Mouse (Mus musculus) megakaryocyte-erythroid progenitor cell, adult 5-6 weeks (primary cell): ENCODE measurements around the gene Gm12166. TPM values are rescaled to one million over a fixed set of nuclear protein-coding genes. Genes with fewer than 3 reads are reported as not detected.
A peak's percentile ranks its signal among the peaks of the same experiment; 100 is the strongest.

Source experiments
- ATAC-seq: replicated peaks from 2 replicates; pipeline ENCODE4 v1.8.0; 2016; ENCODE audit warnings: mild to moderate bottlenecking, inconsistent platforms; ENCODE audit not compliant: severe bottlenecking, poor library complexity, low FRiP score, low TSS enrichment
- total RNA-seq, 2 experiments: library from RNA; stranded (forward) in 1 of 2; stranded (reverse) in 1 of 2; fragments of 200-1000, 215-1000 nt in 1 of 2; fragments of >200 nt in 1 of 2; fragmentation: Nextera tagmentation in 1 of 2; gene quantifications; 2 replicates each; pipeline ENCODE4 v1.2.3; 2014 to 2017

The Gm12166 gene
- total RNA-seq, 2 experiments from 2014 or later: 7.6 to 8.4 TPM

DNA sequence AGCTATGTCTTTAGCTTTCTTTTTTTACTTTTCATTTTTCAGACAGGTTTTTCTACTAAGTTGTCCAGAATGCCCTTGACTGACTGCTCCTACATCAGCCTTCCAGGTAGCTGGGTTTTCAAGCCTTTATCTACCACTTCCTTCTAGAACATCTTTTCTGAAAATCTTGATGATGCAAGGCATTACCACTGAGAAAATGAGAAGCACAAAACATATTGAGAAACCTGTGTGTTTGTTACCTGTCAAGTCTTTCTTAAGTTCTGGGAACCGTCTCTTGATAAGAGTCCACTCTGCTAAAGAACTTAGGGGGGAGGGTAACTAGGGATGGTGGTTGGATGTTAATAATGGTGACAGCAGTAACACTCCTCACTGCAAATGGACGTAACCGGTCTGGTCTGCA, 23.4 kb upstream of the Gm12166 start:
- ATAC-seq: no peak

DNA sequence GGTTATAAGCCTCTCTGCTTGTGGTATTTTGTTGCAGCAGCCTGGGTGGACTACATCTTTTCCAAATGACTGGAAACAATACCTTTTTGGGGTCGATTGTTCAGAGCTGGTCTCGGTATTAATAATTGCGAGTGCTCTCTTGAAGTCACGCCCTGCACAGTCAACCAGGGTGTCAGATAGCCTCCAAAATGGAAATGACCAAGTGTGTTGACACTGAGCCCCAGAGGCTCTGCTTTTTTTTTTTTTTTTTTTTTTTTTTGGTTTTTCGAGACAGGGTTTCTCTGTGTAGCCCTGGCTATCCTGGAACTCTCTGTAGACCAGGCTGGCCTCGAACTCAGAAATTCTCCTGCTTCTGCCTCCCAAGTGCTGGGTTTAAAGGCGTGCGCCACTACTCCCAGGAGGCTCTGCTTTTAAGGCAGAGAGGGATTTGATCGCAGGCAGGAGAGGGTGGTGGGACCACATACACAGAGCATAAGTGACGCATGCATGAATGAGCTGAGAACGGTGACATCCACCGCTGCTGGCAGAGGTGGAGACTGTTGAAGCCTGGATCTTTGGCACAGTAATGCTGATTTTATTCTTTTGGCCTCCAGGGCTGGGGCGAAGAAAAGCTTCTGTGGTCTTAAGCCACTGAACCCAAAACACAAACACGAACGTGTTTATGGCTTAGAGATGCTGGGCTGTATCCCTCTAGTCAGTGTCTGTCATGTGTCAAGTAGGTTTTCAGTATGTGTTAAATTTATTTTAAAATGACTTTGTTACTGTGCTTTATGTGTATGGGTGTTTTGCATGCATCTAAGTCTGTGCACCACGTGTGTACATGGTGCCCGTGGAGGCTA, 21.9 kb upstream of the Gm12166 start:
- no peak for ATAC-seq

DNA sequence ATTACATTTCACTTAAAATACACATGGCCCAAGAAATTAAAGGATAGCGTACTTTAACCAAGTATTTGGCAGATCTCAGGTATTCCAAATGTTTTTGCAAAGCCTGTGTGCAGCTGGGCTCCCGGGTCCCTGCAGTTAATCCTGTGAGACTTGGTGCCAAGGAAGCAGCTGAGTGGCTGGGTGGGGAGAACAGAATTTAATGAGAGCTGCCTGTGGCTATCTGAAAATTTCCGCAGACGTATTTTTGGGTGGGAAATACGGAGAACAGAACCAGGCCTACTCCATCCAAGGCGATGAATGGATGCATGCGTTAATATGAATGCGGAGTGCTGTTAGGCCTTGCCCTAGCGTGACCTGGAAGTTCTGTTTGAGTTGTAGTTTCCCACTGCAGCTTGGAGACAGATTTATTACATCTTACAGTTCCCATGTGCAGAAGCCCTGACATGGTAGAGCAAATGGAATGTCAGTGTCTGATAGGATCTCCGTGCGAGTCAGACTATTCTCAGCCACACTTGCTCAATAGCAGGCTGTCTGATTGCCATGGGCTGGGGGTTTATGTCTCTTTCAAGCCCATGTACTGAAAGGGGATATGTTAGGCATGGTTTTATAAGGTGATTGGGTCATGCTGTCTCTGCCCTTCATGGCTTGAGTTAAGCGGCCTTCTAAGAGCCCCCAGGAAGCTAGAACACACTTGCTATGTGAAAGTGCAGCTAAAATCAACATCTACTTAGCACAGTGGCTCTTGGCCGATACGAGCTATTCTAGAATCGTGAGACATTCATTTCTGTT, 21.1 kb upstream of the Gm12166 start:
- no peak for ATAC-seq

DNA sequence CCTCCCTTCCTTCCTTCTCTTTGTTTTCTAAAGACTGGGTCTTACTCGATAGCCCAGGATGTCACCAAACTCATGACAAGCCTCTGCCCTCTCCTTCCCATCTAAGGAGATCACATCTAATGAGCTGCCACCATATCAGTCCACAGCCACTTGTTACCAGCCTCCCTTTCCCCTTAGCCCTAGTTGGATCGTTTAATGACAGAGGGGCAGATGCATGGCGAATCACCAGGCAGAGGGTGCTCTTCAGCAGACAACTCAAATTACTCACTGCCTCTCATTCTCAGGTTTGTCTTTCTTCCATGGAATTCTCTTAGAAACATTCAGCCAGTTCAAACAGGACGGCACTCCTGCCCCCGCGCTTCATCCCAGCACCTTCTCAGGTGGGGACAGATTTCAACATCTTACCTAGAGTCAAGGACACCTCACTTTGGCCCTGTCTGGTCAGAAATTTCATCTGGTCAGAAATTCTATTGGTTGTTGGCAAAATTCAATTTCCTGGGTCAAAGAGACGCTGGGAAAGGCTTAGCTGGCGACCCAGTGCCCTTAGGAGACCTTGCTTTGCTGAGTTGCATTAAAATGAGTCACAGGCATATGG, 20.4 kb upstream of the Gm12166 start:
- no peak for ATAC-seq

DNA sequence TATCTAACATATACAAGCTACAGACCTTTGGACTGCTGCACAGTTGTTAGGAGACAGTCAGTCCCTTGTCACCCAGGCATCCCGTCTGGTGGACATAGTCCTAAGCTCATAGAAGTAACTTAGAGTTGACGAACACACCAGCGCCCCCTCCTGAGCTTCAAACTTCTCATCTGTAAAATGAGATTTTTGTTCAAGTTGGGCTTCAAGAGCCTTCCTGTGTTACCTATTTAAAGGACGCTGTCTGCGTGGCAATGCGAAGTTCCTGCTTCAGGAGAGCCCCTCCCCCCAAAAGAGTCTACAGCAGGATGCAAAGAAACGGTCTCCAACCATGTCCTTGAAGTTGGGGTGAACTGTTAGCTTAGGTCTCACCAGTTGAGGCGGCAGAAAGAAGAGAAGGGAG, 18.7 kb upstream of the Gm12166 start:
- no peak for ATAC-seq

DNA sequence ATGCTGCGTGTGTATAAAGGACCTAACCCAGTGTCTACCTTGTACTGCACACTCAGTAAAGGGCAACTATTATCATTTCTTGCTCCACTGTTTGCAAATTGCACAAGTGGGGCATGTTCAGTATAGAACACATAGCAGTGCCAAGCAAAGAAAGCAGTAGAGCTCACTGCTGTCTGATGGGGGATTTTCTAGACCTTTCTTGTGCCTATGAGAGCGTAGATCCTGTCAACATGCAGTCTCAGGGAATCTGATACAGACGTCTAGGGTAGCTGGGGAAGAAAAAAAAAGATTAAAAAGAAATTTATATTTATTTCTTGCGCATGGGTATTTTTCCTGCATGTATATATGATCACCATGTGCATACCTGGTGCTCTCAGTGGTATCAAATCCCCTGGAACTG, 18.0 kb upstream of the Gm12166 start:
- no peak for ATAC-seq

DNA sequence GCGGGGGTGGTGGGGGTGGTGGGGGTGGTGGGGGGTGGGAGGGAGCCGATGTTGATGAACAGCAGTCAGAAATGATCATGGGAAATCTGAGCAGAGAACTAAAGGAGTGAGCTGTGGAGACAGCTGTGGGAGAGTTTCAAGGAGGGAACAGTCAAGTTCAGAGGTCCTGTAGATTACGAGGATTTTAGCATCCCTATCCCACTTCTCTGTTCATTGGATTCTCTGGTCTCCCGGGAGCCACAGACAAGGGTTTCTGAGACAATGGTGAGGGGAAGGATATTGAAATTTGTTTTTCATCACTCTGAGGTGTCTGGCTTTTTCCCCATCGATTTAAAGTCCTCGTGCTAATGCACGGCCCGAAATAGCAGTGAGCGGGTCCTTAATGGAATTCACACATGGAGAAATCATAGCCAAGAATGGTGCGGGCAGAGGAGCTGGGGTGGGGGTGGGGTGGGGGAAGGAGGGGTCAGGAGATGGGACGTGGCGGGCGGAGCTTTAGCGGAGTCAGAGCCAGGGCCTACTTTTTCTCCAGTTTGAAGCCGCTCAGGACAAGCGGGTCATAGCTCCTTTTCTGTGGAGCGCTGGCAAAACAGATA, 17.4 kb upstream of the Gm12166 start:
- ATAC-seq: no peak

DNA sequence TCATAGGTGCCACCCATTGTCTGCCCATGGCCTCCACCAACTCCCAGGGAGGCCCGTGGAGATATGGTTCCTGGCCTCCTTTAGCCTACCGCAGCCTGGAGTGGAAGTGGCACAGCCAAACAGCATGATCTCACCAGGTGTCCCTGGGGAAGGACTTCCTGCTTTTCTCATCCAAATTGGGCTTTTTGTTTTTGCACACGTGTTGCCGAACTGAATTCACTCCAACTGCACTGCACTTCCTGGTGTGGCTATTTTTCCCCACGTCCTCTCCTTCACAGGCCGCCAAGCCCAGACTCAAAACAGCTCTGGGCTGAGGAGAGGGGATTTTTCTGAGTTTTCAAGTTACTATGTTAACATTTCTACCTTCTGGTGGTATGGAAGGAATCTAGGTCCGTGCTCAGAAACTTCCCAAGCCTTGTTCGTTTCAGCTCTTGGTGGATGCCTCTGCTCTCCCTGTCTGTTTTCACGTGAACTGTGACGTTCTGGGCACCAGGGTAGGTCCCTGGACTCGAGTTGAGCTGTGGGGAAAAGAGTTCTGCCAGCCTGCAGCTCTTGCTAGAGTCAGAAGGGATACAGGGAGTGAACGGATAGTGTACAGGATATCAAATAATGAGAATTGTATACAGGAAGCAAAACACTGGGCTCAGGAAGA, 16.8 kb upstream of the Gm12166 start:
- ATAC-seq: no peak

DNA sequence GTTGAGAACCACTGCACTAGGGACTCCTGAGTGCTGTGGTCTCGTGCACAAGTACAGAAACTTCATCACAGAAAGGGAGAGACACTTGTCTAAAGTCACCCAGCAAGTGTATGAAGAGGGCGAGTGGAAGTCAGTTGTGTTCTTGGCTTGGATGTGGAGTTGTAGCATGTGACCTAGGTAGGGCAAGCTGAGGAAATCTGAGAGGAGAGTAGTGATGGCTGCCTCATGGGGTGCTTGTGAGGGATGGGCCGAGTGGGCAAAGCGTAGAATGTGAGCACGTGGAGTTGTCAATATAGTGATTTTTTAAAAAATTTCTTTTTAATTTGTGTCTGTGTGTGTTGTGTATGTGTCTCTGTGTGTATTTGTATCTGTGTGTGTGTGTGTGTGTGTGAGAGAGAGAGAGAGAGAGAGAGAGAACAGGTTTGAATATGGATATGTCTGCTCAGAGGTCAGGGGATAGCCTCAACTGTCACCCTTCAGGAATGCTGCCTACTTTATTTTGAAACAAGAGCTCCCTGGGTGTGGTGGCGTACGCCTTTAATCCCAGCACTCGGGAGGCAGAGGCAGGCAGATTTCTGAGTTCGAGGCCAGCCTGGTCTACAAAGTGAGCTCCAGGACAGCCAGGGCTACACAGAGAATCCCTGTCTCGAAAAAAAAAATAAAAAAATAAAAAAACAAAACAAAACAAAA, 15.4 kb upstream of the Gm12166 start:
- ATAC-seq: no peak

DNA sequence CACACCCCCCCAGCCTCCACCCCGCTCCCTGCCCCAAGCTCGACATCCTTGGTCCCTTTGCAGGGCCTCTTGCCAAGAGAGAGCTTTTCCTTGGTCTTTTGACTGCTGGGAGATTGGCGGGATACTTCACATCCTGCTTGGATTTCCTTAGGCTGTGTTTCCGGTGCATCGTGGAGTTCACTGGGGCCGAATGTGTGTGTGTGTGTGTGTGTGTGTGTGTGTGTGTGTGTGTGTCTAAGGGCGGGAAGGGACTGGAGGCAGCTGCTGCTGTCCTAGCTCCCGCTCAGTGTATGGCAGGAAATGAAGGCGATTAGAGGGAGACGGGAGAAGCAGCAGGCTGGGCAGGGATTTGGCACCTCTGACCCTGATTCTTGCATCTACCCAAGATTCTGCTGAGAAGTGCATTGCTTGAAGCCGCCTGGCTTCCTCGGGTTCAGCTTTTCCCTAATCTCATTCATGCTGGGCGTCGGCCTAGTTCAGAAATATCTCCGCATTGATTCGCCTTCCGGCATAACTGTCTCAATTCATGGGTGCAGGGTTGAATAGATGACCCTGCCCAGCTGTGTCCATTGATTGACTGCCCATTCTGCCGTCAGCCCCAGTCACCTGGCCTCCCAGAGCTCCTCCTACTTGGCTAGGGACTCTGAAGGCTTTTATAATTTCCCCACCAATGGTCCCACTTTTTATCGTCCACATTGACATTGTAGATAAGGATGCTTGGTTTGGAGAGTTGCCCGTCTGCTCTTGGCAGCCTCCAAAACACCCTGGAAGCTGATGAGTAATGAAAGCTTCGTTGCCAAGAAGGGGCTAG, 13.3 kb upstream of the Gm12166 start:
- ATAC-seq: peak; percentile 87

DNA sequence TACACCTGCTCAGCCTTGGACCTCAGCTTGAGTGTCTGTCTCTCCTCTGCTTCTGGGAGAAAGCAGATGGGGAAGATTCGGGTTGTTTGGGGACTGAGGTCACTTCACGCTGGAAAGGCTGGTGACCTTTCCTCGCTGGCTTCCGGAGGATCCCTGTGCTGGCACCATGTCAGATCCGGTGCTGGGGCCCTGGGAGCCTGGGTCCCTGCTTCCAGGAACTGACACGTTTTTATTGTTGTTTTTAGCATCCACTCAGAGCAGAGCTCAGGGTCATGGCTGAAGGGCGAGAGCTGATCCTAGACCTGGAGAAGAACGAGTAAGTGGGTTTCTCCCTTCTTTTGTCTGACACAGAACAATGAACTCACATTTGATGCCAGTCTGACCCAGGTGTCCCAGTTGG, 12.6 kb upstream of the Gm12166 start:
- ATAC-seq: no peak

DNA sequence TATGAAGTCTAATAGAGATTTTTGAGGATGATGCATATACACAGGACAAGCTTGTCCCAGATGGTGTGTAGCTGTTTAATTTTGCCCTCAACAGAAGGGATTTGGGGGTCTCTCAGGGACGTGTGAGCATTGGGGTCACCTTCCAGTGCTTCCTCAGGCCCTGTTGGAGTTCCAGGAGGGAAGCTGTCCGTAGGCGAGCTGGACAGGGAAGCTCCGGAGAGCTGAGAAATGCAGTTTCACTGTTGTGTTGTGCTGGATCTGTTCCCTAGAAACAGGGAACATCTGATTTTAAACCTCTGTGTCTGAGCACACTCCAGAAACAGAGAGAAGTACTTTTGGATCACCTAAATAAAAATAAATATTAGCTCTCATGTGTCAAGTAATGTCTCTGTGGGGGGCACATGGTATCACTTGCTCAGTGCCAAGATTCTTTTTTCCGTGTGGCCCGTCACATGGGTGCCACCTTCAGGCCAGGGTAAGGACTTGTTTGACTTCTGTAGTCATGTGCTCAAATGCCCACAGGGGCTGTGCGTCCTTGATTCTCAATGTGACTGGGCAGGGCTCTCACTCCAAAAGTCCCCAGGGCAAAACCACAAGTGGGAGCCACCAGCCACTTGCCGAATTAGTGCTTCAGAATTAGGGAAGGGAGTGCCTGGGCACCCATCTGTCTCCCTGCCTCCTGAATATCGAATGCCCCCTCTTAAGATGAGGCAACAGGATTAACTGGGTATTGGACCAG, 11.0 kb upstream of the Gm12166 start:
- 0 out of 2 replicates have a peak, but pooled peaks have one; percentile 52 for ATAC-seq

DNA sequence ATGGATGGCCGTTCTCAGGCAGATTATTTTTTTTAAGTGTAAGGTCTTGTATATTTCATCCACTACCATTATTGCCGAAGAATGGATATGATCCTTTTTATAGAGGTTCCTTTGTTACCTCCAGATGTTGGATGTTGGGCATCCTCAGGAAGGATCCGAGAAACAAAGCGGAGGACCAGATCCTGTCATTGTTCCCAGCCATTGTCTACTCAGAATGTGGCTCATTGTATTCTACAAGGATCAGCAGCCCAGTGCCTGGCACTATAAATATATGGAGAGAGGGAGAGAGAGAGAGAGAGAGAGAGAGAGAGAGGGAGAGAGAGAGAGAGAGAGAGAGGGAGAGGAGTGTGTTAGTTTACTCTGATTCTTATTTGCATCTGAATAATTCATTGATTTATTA, 10.4 kb upstream of the Gm12166 start:
- ATAC-seq: no peak

DNA sequence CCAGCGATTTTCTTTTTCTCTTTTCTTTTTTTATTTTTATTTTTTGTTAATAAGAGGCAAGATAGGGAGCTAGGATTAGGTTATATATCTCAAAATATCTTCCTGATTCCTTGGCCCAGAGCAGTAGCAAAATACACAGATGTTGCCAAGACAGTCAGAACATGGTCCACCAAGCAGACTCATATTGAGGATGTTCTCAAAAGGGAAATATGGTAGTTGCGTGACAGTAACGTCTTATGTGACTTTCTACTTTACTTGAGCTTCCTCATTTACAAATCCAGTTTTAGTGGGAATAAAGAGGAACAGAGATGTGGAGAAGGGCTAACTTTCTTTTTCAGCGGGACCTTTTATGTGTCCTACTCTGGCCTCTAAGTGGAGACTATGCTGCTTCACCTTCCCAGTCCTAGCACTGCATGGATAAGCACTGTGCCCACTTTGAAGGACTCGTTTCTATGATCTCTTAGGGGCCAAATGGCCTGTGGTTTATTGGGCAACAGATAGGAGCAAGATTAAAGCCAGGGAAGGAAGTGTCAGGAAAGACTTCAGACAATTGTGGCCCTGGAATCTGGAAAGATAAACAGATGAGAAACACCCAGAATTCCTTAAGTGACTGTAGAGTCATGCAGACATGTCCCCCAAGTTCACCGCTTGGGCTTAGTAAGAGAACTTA, 9.8 kb upstream of the Gm12166 start:
- ATAC-seq: no peak

DNA sequence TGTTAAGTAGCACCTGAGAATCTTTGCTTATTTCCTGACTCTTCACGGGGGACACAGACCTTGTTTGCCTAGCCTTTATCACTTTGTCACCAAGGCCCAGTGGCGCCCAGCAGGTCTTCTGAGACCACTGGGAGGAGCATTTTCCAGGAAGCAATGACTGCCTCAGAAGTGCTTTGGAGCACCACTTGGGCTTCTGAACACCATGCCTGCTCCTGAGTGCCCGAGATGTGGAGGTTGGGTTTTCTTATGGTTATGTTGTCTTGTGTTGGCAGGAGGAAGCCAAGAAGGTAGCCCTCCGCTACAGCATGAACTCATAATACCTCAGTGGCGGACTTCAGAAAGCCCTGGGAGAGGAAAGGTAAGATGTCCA, 8.5 kb upstream of the Gm12166 start:
- no peak for ATAC-seq

DNA sequence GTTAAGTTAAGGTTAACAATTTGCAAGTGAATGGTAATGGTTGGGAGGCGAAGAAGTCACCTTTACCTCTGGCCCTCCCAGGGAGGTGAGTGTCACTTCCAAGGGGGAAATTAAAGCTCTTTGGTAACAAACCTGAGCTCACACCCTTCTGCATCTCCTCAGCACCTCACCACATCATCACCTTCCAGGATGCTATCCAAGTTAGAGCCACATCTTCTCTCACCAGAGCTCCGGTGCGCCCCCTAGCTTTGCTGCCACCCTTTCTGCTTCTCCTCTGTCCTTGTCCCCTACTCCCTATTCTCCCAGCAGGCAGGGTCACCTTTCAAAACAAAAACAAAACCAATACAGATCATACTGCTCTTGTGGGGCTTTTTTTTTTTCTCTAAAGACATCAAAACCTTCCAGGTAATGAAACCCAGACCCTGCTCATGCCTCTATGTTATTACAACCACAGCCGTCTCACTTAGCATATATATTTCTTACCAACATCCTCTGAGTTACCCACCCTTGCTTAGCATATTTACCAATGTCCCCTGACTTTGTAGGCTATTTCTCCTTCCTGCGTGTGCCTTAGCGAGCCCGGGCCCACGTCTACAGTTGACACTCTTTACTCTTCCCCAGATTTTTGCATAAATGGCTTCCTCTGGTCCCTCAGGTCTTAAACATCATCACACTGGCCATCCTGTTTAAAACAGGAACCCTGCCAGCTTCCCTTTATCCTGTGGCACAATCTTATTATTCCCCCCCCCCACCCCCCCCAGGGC, 7.9 kb upstream of the Gm12166 start:
- ATAC-seq: no peak
